Mouse (Mus musculus): ENCODE measurements at regions not wholly inside any gene's neighbourhood (a gene's known extent, or its start where the extent isn't known, plus 50 kb on each side); places are given as distances from the start of the nearest gene placed in this dataset.

- DNase-seq (ENCODE audit: low read depth, low spot score) = no peak
Measured at GRCm38 (mm10) chr7:95460889-95461288, 710.2 kb upstream of the Tenm4 start.

- no peak for DNase-seq (ENCODE audit: low read depth, low spot score)
Measured at GRCm38 (mm10) chr7:95465506-95465905, 705.5 kb upstream of the Tenm4 start.

DNA sequence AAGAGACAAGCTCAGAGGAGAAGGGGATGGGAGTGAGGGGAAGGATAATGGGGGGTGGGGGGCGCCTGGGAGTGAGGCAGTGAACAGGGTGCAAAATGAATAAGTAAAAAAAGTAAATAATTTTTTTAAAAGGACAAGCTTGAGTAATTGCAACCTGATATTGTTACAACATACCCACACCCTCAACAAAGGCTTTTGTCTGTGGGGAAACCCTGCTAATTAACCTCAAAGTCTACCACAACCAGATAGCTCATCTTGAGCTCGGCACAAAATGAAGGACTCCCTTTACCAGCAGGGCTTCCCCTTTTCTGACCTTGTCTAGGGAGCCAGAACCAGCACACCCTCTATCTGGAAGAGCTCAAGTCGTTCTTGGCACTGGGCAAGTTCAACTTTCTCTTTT, 704.0 kb upstream of the Tenm4 start:
- DNase-seq (ENCODE audit: low read depth, low spot score) = no peak

DNA sequence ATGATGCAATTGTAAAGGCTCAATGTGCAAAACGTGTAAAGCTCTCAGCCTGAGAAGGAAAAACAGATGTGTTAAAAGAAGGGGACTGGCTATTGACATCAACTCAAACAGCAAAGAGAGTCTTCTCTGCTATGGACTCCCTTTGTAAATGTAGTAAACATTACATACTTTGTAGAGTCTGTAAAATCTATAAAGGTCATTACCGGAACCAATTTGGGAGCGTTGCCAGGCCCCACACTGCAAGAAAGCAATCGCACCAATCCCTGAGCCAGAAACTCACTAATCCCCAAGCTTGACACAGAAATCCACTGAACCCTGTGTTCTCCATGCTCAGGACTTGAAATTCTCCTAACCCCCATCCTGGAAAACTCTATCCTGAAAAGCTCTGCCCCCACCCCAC, 697.2 kb upstream of the Tenm4 start:
- DNase-seq (ENCODE audit: low read depth, low spot score) = no peak

DNA sequence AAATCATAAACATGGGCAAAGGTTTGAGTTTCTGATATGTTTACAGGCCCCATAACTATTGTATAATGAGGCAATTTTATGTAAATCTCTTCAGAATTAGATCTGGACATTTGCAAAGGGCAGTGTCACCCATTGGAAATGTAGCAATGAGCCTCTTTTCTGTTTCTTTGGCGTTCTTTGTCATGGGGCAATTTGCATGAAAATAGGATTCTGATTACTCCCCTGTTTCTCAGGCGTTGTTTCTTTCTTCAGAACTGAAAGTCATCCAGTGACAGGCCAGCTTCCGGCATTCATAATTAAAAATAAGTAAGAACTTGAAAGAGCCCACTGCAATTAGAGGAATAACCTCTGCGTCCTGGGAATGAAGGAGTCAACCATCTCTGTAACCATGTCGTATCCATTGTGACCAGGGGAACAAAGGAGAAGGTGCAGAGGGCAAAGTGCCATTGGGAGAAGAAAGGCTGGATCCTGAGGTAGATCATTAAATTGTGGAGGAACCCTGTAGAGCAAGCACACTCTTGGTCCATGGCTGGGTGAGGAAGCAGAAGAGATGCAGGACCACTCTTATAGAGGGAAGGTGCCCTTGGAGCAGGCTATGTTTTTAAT, 690.8 kb upstream of the Tenm4 start:
- no peak for DNase-seq (ENCODE audit: low read depth, low spot score)

DNA sequence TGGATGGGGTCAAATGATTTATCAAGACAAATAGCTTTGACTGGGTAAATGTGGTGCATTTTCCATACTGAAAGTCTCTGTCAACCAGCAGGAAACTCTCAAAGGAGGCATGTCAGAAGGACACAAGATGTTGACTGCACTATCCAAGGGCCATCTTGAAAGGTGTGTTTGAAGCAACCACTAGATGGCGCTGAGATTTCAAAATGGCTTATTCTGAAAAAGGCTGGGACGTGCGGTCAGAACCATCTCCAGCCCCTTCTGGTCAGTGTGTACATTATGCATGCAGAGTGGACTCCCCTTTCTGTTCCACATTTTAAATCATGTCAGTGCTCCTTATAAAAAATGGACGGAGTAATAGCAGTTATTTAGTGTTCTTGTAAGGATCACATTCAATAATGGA, 681.4 kb upstream of the Tenm4 start:
- DNase-seq (ENCODE audit: low read depth, low spot score) = no peak

- no peak for DNase-seq (ENCODE audit: low read depth, low spot score)
Measured at GRCm38 (mm10) chr7:95494793-95495192, 676.3 kb upstream of the Tenm4 start.

DNA sequence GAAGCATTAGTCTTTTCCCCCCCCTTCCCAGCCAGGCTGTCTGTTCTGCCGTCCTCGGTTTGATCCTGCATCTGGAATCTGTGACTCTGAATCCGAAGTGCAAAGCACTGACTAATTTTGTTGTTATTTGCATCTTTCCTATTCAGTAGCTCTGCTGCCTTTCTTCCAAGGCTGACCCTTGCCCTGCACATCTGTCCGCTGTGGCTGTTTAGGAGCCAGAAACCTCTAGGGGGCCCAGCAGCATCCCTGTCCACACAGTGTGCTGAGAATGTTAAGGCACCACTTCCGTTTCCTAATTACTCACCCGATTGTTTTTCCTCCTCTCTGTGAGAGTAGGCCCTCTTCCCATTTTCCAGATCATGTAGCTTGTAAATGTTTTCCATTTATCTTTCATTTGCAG, 668.1 kb upstream of the Tenm4 start:
- no peak for DNase-seq (ENCODE audit: low read depth, low spot score)

- DNase-seq (ENCODE audit: low read depth, low spot score) = no peak
Measured at GRCm38 (mm10) chr7:95547256-95547655, 623.8 kb upstream of the Tenm4 start.

DNA sequence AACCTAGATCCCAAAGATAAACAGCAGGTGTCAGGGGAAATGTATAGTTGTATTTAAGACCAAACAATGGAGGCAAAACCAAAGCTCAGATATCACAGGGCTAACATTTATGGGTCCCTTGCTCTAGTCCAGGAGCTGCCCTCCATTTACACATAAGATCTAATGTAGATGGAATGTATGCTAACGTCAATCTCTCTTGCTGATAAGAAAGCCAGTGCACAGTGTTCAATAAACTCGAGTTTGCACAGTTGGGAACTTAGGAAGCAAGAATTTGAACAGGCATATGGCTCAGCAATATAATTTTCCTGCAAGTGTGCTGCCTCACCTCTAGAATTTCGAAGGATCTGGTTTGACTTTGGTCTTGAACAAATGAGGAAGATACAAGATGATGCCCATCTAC, 620.9 kb upstream of the Tenm4 start:
- no peak for DNase-seq (ENCODE audit: low read depth, low spot score)

- no peak for DNase-seq (ENCODE audit: low read depth, low spot score)
Measured at GRCm38 (mm10) chr7:95551798-95552387, 619.2 kb upstream of the Tenm4 start.

DNA sequence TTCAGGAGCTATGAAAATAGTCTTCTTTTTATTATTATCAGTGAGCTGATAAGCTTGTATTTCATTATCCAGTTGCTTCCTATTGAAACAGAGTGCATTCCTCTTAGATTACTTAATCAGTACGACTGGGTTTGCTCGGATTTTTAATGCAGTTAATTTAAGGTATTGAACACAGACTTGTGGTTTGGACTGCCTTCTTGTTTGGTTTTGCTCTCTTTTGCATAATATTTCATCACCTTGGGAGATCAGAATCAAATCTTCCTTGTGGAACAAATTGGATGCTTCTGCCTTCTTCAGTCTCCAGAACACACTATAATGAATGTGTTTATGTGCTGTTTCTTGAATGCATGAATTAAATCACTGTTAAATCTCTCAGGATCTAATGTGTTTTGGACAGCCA, 612.5 kb upstream of the Tenm4 start:
- no peak for DNase-seq (ENCODE audit: low read depth, low spot score)

DNA sequence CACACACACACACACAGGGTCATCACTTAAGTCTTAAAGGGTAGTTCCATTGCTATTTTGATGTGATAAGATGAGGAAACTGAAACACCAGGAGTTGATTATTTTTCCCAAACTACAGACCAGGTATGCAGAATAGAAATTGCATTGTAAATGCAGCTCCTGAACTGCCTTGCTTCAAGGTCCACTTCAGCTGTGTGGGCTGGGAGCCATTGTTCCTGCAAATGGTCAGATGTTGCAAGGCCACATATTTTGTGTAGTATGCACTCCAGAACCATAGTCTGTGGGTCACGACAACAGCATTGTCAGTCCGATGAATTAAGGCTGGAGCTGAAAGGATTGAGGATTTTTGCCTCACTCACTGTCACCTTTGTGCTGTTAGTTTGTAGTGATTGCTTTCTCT, 592.4 kb upstream of the Tenm4 start:
- DNase-seq (ENCODE audit: low read depth, low spot score) = no peak

DNA sequence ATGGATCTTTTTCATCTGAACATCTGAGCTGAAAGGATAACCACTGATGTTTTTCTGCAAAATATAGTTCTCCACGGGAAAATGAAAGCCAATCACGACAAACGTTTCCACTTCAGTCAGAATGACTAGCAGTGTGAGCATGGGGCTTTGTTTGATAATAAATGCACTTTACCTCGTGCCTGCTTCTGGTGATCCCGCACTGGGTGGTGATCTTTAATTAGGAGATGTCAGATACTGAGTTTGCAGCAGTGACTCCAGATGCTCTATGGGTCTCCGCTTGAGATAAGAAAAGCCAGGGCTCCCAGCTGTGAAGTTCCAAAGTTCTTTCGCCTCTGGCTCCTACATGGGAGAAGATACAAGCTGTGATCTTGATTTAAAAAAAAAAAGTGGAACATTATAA, 589.7 kb upstream of the Tenm4 start:
- DNase-seq (ENCODE audit: low read depth, low spot score) = peak; percentile 10

- no peak for DNase-seq (ENCODE audit: low read depth, low spot score)
Measured at GRCm38 (mm10) chr7:95598339-95598738, 572.7 kb upstream of the Tenm4 start.

GRCm38 (mm10) chr7:95613736-95614135, 557.3 kb upstream of the Tenm4 start:
- no peak for DNase-seq (ENCODE audit: low read depth, low spot score)

DNA sequence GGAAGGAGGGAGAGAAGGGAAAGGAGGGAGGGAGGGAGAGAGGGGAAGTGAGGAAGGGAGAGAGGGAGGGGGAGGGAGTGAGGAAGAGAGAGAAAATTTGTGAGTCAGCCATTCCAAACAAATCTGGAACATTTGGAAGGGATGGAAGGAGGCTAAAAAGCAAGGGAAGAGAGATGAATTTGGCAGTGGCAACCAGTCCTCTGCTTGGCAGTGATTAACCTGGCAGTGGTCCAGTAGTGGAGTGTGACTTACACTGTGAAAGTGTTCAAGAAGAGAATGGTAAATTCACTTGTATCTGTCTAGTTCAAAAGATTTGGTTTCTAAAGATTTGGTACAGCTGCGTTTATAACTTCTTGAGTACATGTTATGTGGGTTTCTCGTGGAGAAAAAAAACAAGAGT, 553.7 kb upstream of the Tenm4 start:
- DNase-seq (ENCODE audit: low read depth, low spot score) = peak; percentile 76

DNA sequence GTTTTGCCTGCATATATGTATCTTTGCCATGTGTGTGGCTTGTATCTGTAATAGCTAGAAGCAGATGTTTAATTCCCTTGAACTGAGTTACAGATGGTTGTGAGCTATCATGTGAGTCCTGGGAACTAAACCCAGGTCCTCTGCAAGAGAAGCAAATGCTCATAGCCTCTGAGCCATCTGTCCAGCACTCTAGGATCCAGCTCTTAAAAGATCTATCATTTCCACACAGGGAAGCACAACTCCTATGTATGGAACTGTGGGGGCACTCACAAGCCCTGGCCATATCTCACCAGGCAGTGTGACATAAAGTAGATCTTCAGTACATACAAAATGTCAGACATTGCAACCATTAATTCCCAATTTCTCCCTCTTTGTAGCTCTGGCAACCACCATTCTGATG, 552.9 kb upstream of the Tenm4 start:
- no peak for DNase-seq (ENCODE audit: low read depth, low spot score)

GRCm38 (mm10) chr7:95620079-95620478, 551.0 kb upstream of the Tenm4 start:
- DNase-seq (ENCODE audit: low read depth, low spot score) = no peak

DNA sequence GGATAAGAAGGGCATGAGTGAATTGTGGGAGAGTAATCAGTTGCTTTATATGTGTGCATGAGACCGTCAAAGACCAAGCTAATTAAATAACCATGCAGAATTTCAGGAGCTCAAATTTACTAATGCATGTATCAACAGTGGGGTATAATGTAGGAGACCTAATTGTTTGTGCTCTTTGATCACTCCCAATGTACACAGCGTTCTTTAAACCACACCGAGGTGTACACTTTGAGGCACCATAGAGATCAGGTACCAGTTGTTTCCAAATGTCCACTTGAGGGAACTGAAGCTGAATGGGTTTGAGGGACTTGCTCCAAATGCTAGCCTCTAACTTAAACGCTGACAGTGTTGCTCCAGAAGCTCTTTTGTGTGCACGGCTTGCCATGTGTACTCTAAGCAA, 530.4 kb upstream of the Tenm4 start:
- no peak for DNase-seq (ENCODE audit: low read depth, low spot score)

- no peak for DNase-seq (ENCODE audit: low read depth, low spot score)
Measured at GRCm38 (mm10) chr7:95674319-95674718, 496.7 kb upstream of the Tenm4 start.

DNA sequence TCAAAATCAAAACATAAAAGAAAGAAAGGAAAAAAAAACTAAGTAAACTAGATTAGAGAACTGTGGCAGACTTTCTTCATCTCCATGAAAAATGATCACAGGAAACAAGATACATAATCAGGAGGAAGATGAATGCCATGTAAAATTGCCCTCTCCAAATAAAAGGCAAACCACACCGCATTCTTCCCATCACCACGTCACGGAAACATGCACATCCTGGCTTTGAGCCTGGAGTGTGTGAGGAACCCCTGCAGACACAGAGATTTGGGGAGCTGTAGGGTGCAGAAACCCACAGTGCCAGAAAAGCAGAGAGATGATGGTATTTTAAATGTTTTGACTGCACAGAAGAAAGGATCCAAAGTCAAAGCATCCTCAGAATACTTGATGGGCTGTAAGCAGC, 488.5 kb upstream of the Tenm4 start:
- no peak for DNase-seq (ENCODE audit: low read depth, low spot score)

DNA sequence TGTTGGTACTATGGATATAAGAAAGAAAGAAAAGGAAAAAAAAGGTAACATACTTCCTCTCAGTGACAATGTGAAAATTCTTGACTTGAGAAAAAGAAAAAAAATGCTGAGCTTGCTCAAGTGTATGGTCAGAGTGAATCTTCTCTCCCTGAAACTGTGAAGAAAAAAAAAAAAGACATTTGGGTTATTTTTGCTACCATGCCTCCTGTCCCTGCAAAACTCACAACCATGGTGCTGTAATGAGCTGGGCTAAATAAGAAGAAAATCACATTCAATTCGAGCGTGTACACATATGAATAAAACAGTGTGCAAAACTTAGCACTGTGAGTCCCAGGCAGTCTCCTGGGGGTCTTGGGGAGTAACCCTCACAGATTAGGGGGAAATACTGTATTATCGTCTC, 483.3 kb upstream of the Tenm4 start:
- DNase-seq (ENCODE audit: low read depth, low spot score) = no peak
